Mouse (Mus musculus): ENCODE results near the gene Olfr788.

The Olfr788 gene

DNA sequence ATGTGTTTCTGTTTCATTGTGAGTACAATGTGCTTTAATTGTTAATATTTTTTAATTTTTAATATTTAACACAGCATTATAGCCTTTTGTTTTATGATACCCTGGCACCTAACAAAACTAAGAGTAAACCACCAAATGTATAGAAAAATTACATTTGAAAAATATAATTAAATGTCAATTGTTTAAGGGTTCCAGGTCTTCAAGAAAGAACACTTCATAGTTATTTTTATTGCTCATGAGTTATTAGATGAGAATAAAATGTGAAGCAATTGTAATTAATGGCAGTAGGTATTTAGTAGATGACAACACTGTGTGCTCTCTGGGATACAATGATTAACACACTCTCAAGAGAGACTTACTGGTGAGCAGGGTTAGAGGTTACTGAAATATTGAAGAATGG lies at the start of gene Olfr788:
Olfr788 (plus strand) TSS at position 301 of the 400 bp plus-strand sequence.
- no peak for DNase-seq (ENCODE audit: low read depth, low spot score)
- H3K36me3 ChIP-seq (ENCODE audit: control insufficient read depth, insufficient read depth, low read length, poor library complexity, severe bottlenecking), result no peaks in the 10 kb centered on the region
- H3K27me3 ChIP-seq (ENCODE audit: control insufficient read depth, insufficient read depth, low read length, poor library complexity, severe bottlenecking), result no peaks in the 10 kb centered on the region

DNA sequence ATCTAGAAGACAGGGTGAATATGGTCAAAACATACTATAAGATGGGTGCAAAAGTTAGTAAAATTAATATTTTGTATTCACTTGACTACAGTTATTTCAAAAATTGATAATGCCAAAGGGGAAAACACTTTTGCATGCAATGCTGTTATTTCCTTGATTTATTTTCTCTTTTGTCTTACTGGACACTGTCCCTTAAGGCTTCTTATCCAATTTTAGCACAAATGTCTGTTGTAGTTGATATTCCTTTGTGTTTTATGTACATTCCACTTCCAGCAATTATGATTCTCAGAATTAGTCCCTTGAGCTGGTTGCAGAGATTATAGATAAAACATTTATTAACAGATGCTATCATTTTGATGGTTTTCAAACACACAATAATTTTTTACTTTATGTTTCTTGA lies 43.8 kb upstream of the Olfr788 start, which contains the start of gene Olfr786:
Olfr786 (plus strand) TSS at position 301 of the 400 bp plus-strand sequence.
- DNase-seq (ENCODE audit: low read depth, low spot score), result no peak
- H3K27me3 ChIP-seq (ENCODE audit: control insufficient read depth, insufficient read depth, low read length, poor library complexity, severe bottlenecking), result no peaks in the 10 kb centered on the region
- no peaks in the 10 kb centered on the region for H3K36me3 ChIP-seq (ENCODE audit: control insufficient read depth, insufficient read depth, low read length, poor library complexity, severe bottlenecking)

DNA sequence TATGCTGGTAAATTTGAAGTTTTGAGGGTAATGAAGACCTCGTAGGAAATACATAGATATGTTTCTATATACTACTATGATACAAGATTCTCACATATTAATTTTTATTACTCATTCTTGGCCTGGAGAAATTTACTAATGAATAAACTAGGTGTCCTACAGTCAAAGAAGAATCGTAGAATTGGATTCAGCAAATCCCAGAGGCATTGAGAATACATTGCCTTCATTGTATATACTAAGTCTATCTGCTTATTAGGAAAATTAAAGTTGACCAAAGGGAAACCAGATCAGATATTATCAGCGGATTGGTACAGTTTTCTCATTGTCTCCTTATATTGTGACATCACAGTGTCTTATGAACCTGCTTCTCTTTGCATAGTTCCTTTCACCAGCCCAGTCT lies 9.2 kb upstream of the Olfr788 start, which contains the start of gene Olfr787:
Olfr787 (plus strand) TSS at position 301 of the 400 bp plus-strand sequence.
- H3K27me3 ChIP-seq (ENCODE audit: control insufficient read depth, insufficient read depth, low read length, poor library complexity, severe bottlenecking), result no peaks in the 10 kb centered on the region
- no peak for DNase-seq (ENCODE audit: low read depth, low spot score)
- H3K36me3 ChIP-seq (ENCODE audit: control insufficient read depth, insufficient read depth, low read length, poor library complexity, severe bottlenecking), result no peaks in the 10 kb centered on the region

DNA sequence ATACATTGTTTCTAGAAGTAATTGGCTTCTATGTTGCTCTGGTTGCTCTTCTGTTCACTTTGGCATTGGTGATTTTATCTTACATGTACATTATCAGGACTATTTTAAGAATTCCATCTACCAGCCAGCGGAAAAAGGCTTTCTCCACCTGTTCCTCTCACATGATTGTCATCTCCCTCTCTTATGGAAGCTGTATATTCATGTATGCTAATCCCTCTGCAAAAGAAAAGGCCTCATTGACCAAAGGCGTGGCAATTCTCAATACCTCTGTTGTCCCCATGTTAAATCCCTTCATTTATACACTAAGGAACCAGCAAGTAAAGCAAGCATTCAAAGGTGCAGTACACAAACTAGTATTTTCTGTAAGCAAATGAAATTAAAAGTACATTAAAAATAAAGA lies 2.5 kb downstream of the Olfr788 start:
- Histone ChIP-seq H3K36me3 (ENCODE audit: control insufficient read depth, insufficient read depth, low read length, poor library complexity, severe bottlenecking) (no peaks in the 10 kb centered on the region), H3K27me3 (ENCODE audit: control insufficient read depth, insufficient read depth, low read length, poor library complexity, severe bottlenecking) (no peaks in the 10 kb centered on the region)
- no peak for DNase-seq (ENCODE audit: low read depth, low spot score)

DNA sequence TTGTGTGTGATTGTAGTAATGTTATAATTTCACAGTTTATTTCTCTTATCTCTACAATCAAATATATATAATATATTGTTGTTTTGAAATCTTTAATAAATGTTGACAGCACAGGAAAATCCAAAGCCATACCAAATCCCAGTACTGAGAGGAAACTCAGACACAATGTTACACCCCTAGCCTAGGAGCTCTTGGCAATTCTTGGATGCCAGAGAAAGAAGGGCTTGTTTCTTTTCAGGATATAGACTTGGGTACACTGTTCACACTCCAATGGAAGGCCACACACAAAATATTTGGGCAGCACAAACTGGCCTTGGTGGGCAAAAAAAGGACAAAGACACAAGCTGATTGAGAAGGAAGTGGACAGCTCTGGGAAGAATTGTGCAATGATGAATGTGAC lies 2.9 kb downstream of the Olfr788 start:
- no peaks in the 10 kb centered on the region for H3K36me3 ChIP-seq (ENCODE audit: control insufficient read depth, insufficient read depth, low read length, poor library complexity, severe bottlenecking)
- DNase-seq (ENCODE audit: low read depth, low spot score), result no peak
- H3K27me3 ChIP-seq (ENCODE audit: control insufficient read depth, insufficient read depth, low read length, poor library complexity, severe bottlenecking), result no peaks in the 10 kb centered on the region

DNA sequence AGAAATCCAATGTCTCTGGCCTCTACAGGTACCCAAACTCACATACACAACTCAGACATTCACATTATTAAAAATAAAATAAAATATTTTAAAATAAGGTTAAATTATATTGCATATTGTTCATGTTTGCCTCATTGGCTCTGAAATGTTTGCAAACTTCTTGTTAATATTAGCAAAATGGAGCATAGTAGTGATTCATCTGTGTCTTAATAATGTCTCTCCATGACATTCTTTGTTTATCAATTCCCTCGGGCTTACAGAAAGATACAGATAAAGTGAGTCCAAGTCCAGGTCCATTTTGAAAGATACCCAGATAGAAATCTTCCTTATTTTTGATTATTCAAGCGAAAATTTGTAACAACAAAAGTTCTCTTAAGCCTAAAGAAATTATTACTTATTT lies 13.7 kb downstream of the Olfr788 start, which contains the start of gene Olfr789:
Olfr789 (plus strand) TSS at position 301 of the 400 bp plus-strand sequence.
- Histone ChIP-seq H3K27me3 (ENCODE audit: control insufficient read depth, insufficient read depth, low read length, poor library complexity, severe bottlenecking) (no peaks in the 10 kb centered on the region), H3K36me3 (ENCODE audit: control insufficient read depth, insufficient read depth, low read length, poor library complexity, severe bottlenecking) (no peaks in the 10 kb centered on the region)
- no peak for DNase-seq (ENCODE audit: low read depth, low spot score)

DNA sequence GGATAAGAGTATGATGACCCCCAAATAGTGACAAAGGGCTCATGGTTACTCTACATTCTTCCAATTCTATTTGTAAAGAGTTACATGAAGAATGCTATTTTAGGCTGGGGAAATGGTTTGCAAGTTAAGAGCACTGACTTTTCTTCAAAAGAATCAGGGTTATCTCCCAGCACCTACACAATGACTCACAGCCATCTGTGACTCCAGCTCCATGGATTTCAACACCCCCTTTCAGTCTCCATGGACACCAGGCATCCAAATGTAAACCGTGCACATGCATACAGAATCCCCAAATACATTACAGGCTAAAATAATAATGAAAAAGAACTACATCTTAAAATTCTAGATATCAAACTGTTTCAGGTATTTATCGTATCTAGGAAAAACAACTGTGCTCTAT lies 19.3 kb downstream of the Olfr788 start:
- Histone ChIP-seq H3K36me3 (ENCODE audit: control insufficient read depth, insufficient read depth, low read length, poor library complexity, severe bottlenecking) (no peaks in the 10 kb centered on the region), H3K27me3 (ENCODE audit: control insufficient read depth, insufficient read depth, low read length, poor library complexity, severe bottlenecking) (no peaks in the 10 kb centered on the region)
- DNase-seq (ENCODE audit: low read depth, low spot score), result no peak

DNA sequence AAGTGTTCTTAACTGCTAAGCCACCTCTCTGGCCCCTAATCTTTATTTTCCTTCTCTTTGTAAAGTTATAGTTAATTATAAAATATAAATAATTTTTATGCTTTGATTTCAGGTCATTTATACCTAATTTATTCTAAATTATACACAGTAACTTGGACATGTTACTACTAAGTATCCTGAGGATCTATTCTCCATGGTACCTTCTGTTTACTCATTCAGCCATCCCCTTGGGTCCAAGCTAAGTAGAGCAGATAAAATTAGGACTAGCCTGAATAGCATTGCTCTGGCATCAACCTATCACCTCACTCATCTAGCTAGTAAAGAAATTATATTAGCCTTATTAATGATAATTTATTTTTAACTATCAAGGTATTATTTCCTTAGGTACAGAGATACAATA lies 27.4 kb downstream of the Olfr788 start, which contains the start of gene Olfr790:
Olfr790 (plus strand) TSS at position 301 of the 400 bp plus-strand sequence.
- no peaks in the 10 kb centered on the region for H3K36me3 ChIP-seq (ENCODE audit: control insufficient read depth, insufficient read depth, low read length, poor library complexity, severe bottlenecking)
- H3K27me3 ChIP-seq (ENCODE audit: control insufficient read depth, insufficient read depth, low read length, poor library complexity, severe bottlenecking), result no peaks in the 10 kb centered on the region
- DNase-seq (ENCODE audit: low read depth, low spot score), result no peak

DNA sequence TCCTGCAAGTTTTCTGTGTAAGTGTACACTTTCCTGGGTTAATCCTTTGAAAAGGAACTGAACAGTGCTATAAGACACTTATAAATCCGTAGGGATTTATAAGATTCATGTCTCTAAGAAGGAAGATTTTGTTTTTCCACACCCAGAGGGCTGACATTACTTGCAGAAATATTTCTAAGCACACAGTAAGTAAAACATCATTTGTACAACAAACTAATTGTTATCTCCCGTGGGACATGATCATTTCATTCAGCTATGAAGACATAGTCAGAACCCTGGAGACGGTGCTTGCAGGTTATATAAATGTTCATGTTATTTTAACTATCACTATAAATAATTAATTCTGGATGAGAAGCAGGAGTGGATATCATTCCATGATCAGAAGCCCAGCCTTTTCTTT lies 50.7 kb downstream of the Olfr788 start, which contains the start of gene Olfr791:
Olfr791 (plus strand) TSS at position 301 of the 400 bp plus-strand sequence.
- Histone ChIP-seq H3K36me3 (ENCODE audit: control insufficient read depth, insufficient read depth, low read length, poor library complexity, severe bottlenecking) (no peaks in the 10 kb centered on the region), H3K27me3 (ENCODE audit: control insufficient read depth, insufficient read depth, low read length, poor library complexity, severe bottlenecking) (no peaks in the 10 kb centered on the region)
- no peak for DNase-seq (ENCODE audit: low read depth, low spot score)
